Mouse (Mus musculus) bone marrow macrophage, adult 2 months (primary cell): ENCODE results near the gene Trim28.

Experiments
- CTCF ChIP-seq: IDR thresholded peaks from 2 replicates; pipeline ENCODE4 v1.5.1; 2012; ENCODE audit warnings: low read depth, mild to moderate bottlenecking, low read length, moderate library complexity
- POLR2A ChIP-seq: IDR thresholded peaks from 2 replicates; pipeline ENCODE4 v1.6.1; 2012; ENCODE audit warnings: mild to moderate bottlenecking, low read depth, low read length, borderline replicate concordance

- TF ChIP-seq CTCF (no peak), POLR2A (no peak)
Measured at GRCm38 (mm10) chr7:13037366-13037765, 38.5 kb downstream of the Trim28 start.
